In genomic region chr5:21736956-21737585, GRCm38 (mm10) we compare ENCODE assay signal across 8 mouse cellular contexts. TPM values are rescaled to one million over a fixed set of nuclear protein-coding genes. Genes with fewer than 3 reads are reported as not detected.
A peak's percentile ranks its signal among the peaks of the same experiment; 100 is the strongest.
DNase-seq lines count a peak whose midpoint lies in the region; ATAC-seq and TF ChIP-seq lines count a peak whose summit lies in the region.

Gene Pmpcb, plus strand, starts transcription at chr5:21737141.

- ATAC-seq in frontal cortex, adult (ENCODE audit: low TSS enrichment), result peak; percentile 78
- ATAC-seq in lung, postnatal 0 days, result peak; percentile 92

- H3K27ac ChIP-seq in hindbrain, embryonic 10.5 days, result peak within 1 kb of the TSS; percentile 96
- H3K27ac ChIP-seq in lung, postnatal 0 days (ENCODE audit: low read length), result peak within 1 kb of the TSS; percentile 81

- peak within 1 kb of the TSS; percentile 73 for H3K4me2 ChIP-seq in lung, postnatal 0 days (replicated peaks; ENCODE audit: low read depth, low read length)

- H3K36me3 ChIP-seq in hindbrain, embryonic 10.5 days, result peaks cover 35% of the 10 kb centered on the region
- H3K36me3 ChIP-seq in lung, postnatal 0 days (ENCODE audit: insufficient read depth, low read length), result peaks cover 15% of the 10 kb centered on the region; the same call in 1 of the 2 replicates

- peaks cover 39% of the 10 kb centered on the region for H3K4me1 ChIP-seq in hindbrain, embryonic 10.5 days (replicated peaks)
- peaks cover 10% of the 10 kb centered on the region; the same call in 1 of the 2 replicates for H3K4me1 ChIP-seq in lung, postnatal 0 days (ENCODE audit: insufficient read depth, low read depth, low read length)

- peak; percentile 94 for TF ChIP-seq CTCF in lung, postnatal 0 days (IDR thresholded peaks at IDR 0.05)

- under 1% methylated on average over 42 of the region's 42 CpGs for WGBS in hindbrain, embryonic 10.5 days
- under 1% methylated on average over 36 of the region's 42 CpGs for WGBS in lung, postnatal 0 days

- H3K27me3 ChIP-seq in hindbrain, embryonic 10.5 days (ENCODE audit: insufficient read depth, poor library complexity, severe bottlenecking), result no peaks in the 10 kb centered on the region
- no peaks in the 10 kb centered on the region for H3K27me3 ChIP-seq in lung, postnatal 0 days (replicated peaks; ENCODE audit: insufficient read depth, low read length)

- H3K9ac ChIP-seq in lung, postnatal 0 days (replicated peaks; ENCODE audit: low read depth), result peak within 1 kb of the TSS; percentile 88

- TF ChIP-seq EP300 in lung, postnatal 0 days (IDR thresholded peaks at IDR 0.05), result no peak; the same call in 1 of the 2 replicates

- peak within 1 kb of the TSS; percentile 81 for H3K4me3 ChIP-seq in hindbrain, embryonic 10.5 days
- peak within 1 kb of the TSS; percentile 91 for H3K4me3 ChIP-seq in lung, postnatal 0 days (ENCODE audit: low read depth, low read length)

- no peaks in the 10 kb centered on the region for H3K9me3 ChIP-seq in hindbrain, embryonic 10.5 days
- no peaks in the 10 kb centered on the region for H3K9me3 ChIP-seq in lung, postnatal 0 days (ENCODE audit: low read length)

- DNase-seq in MEL-GATA-1-ER (ENCODE audit: extremely low read depth, low read depth), result peak; percentile 83
- peak; percentile 92 for DNase-seq in cerebellum, adult 8-10 months
- DNase-seq in hindbrain, embryonic 10.5 days (ENCODE audit: low spot score), result peak; percentile 87
- DNase-seq in layer of hippocampus, adult 9-11 months, result peak; percentile 89
- peak; percentile 94 for DNase-seq in lung, postnatal 0 days (ENCODE audit: low spot score)
- peak; percentile 82 for DNase-seq in ovary, postnatal 14 days (ENCODE audit: low spot score)
- DNase-seq in thymus, postnatal 14 days, result peak; percentile 90

RNA-seq across cellular contexts. Expression of gene Pmpcb, which starts in this region (rescaled TPM):
- polyA plus RNA-seq in hindbrain, embryonic 10.5 days (2016; fragmentation: Nextera tagmentation; extraction: Ambion mirVana), result 75.4 and 78.2 TPM in 2 replicates
- polyA plus RNA-seq in lung, postnatal 0 days (2015; fragmentation: Nextera tagmentation; extraction: Ambion mirVana), result 41.8 and 49.0 TPM in 2 replicates

Comparison
In these comparisons a context has a peak if more than half of its experiments do, and no peak if none do; other contexts are left out.
1. Peak in every context shown above with its lines: DNase-seq, ATAC-seq, H3K4me3 ChIP-seq and H3K27ac ChIP-seq.